Mouse (Mus musculus): ENCODE data around the gene Stx18. TPM values are rescaled to one million over a fixed set of nuclear protein-coding genes. Genes with fewer than 3 reads are reported as not detected.

Gene Stx18
- polyA plus RNA-seq, 1 experiment = 21.6 TPM

- Histone ChIP-seq H3ac (ENCODE audit: control insufficient read depth, insufficient read length, low read depth) (peak overlapping the region; percentile 61), H3K36me3 (ENCODE audit: control insufficient read depth, insufficient read depth) (no peaks in the 10 kb centered on the region), H3K4me3 (ENCODE audit: insufficient read depth, poor library complexity, severe bottlenecking) (peak overlapping the region; percentile 89), H3K27me3 (ENCODE audit: control insufficient read depth, insufficient read depth, insufficient read length) (peaks cover 4% of the 10 kb centered on the region), H3K79me2 (ENCODE audit: control insufficient read depth, insufficient read depth) (peaks cover 36% of the 10 kb centered on the region), H3K79me3 (ENCODE audit: low read depth) (peaks cover 13% of the 10 kb centered on the region)
- TF ChIP-seq MYOD1 (IDR thresholded peaks at IDR 0.05; ENCODE audit: control insufficient read depth, insufficient read length, low read depth) (no peak), MAX (IDR thresholded peaks at IDR 0.05) (no peak), FOSL1 (IDR thresholded peaks at IDR 0.05; ENCODE audit: insufficient read depth, low read length, poor library complexity, severe bottlenecking) (no peak), MYOG (IDR thresholded peaks at IDR 0.05; ENCODE audit: control insufficient read depth, extremely low read depth, insufficient read length) (no peak), USF1 (IDR thresholded peaks at IDR 0.05; ENCODE audit: low read depth) (no peak)
Observed at GRCm38 (mm10) chr5:38039796-38040195, 1.3 kb downstream of the Stx18 start.

- Histone ChIP-seq H3ac (ENCODE audit: control insufficient read depth, insufficient read length, low read depth) (no peak overlapping the region), H3K79me2 (ENCODE audit: control insufficient read depth, insufficient read depth) (peaks cover 33% of the 10 kb centered on the region), H3K27me3 (ENCODE audit: control insufficient read depth, insufficient read depth, insufficient read length) (no peaks in the 10 kb centered on the region), H3K79me3 (ENCODE audit: low read depth) (peaks cover 11% of the 10 kb centered on the region), H3K36me3 (ENCODE audit: control insufficient read depth, insufficient read depth) (no peaks in the 10 kb centered on the region), H3K4me3 (ENCODE audit: insufficient read depth, poor library complexity, severe bottlenecking) (no peak overlapping the region)
- TF ChIP-seq MYOD1 (IDR thresholded peaks at IDR 0.05; ENCODE audit: control insufficient read depth, insufficient read length, low read depth) (no peak), CEBPB (IDR thresholded peaks at IDR 0.05; ENCODE audit: low read depth) (no peak), MAX (IDR thresholded peaks at IDR 0.05) (no peak), USF1 (IDR thresholded peaks at IDR 0.05; ENCODE audit: low read depth) (no peak), FOSL1 (IDR thresholded peaks at IDR 0.05; ENCODE audit: insufficient read depth, low read length, poor library complexity, severe bottlenecking) (no peak), MYOG (IDR thresholded peaks at IDR 0.05; ENCODE audit: control insufficient read depth, extremely low read depth, insufficient read length) (no peak), CTCF (IDR thresholded peaks at IDR 0.05; ENCODE audit: control insufficient read depth, insufficient read depth, insufficient read length) (no peak)
Observed at GRCm38 (mm10) chr5:38044923-38045322, 6.4 kb downstream of the Stx18 start.

GRCm38 (mm10) chr5:38048177-38048576 is 9.6 kb downstream of the Stx18 start:
- no peaks in the 10 kb centered on the region for H3K36me3 ChIP-seq (ENCODE audit: control insufficient read depth, insufficient read depth)
- TF ChIP-seq CEBPB (IDR thresholded peaks at IDR 0.05; ENCODE audit: low read depth) = no peak
- TF ChIP-seq CTCF (IDR thresholded peaks at IDR 0.05; ENCODE audit: control insufficient read depth, insufficient read depth, insufficient read length) = no peak
- TF ChIP-seq FOSL1 (IDR thresholded peaks at IDR 0.05; ENCODE audit: insufficient read depth, low read length, poor library complexity, severe bottlenecking) = no peak
- no peak for TF ChIP-seq MAX (IDR thresholded peaks at IDR 0.05)
- no peak for TF ChIP-seq MYOG (IDR thresholded peaks at IDR 0.05; ENCODE audit: control insufficient read depth, extremely low read depth, insufficient read length)
- no peak for TF ChIP-seq MYOD1 (IDR thresholded peaks at IDR 0.05; ENCODE audit: control insufficient read depth, insufficient read length, low read depth)
- TF ChIP-seq USF1 (IDR thresholded peaks at IDR 0.05; ENCODE audit: low read depth) = no peak
- H3ac ChIP-seq (ENCODE audit: control insufficient read depth, insufficient read length, low read depth) = no peak overlapping the region
- H3K27me3 ChIP-seq (ENCODE audit: control insufficient read depth, insufficient read depth, insufficient read length) = no peaks in the 10 kb centered on the region
- H3K4me3 ChIP-seq (ENCODE audit: insufficient read depth, poor library complexity, severe bottlenecking) = no peak overlapping the region
- peaks cover 4% of the 10 kb centered on the region for H3K79me3 ChIP-seq (ENCODE audit: low read depth)
- H3K79me2 ChIP-seq (ENCODE audit: control insufficient read depth, insufficient read depth) = peaks cover 13% of the 10 kb centered on the region

GRCm38 (mm10) chr5:38061051-38061450 is 22.5 kb downstream of the Stx18 start:
- Histone ChIP-seq H3K4me3 (ENCODE audit: insufficient read depth, poor library complexity, severe bottlenecking) (no peak overlapping the region), H3K36me3 (ENCODE audit: control insufficient read depth, insufficient read depth) (no peaks in the 10 kb centered on the region), H3ac (ENCODE audit: control insufficient read depth, insufficient read length, low read depth) (no peak overlapping the region), H3K79me2 (ENCODE audit: control insufficient read depth, insufficient read depth) (no peaks in the 10 kb centered on the region), H3K27me3 (ENCODE audit: control insufficient read depth, insufficient read depth, insufficient read length) (no peaks in the 10 kb centered on the region), H3K79me3 (ENCODE audit: low read depth) (peaks cover 5% of the 10 kb centered on the region)
- TF ChIP-seq CTCF (IDR thresholded peaks at IDR 0.05; ENCODE audit: control insufficient read depth, insufficient read depth, insufficient read length) (no peak), CEBPB (IDR thresholded peaks at IDR 0.05; ENCODE audit: low read depth) (no peak), FOSL1 (IDR thresholded peaks at IDR 0.05; ENCODE audit: insufficient read depth, low read length, poor library complexity, severe bottlenecking) (no peak), USF1 (IDR thresholded peaks at IDR 0.05; ENCODE audit: low read depth) (no peak), MAX (IDR thresholded peaks at IDR 0.05) (no peak), MYOG (IDR thresholded peaks at IDR 0.05; ENCODE audit: control insufficient read depth, extremely low read depth, insufficient read length) (no peak), MYOD1 (IDR thresholded peaks at IDR 0.05; ENCODE audit: control insufficient read depth, insufficient read length, low read depth) (no peak)

GRCm38 (mm10) chr5:38062709-38063108 is 24.2 kb downstream of the Stx18 start:
- no peak overlapping the region for H3K4me3 ChIP-seq (ENCODE audit: insufficient read depth, poor library complexity, severe bottlenecking)
- no peak for TF ChIP-seq FOSL1 (IDR thresholded peaks at IDR 0.05; ENCODE audit: insufficient read depth, low read length, poor library complexity, severe bottlenecking)
- no peak for TF ChIP-seq CEBPB (IDR thresholded peaks at IDR 0.05; ENCODE audit: low read depth)
- no peak for TF ChIP-seq MAX (IDR thresholded peaks at IDR 0.05)
- TF ChIP-seq USF1 (IDR thresholded peaks at IDR 0.05; ENCODE audit: low read depth) = no peak
- TF ChIP-seq CTCF (IDR thresholded peaks at IDR 0.05; ENCODE audit: control insufficient read depth, insufficient read depth, insufficient read length) = no peak
- TF ChIP-seq MYOD1 (IDR thresholded peaks at IDR 0.05; ENCODE audit: control insufficient read depth, insufficient read length, low read depth) = no peak
- no peak for TF ChIP-seq MYOG (IDR thresholded peaks at IDR 0.05; ENCODE audit: control insufficient read depth, extremely low read depth, insufficient read length)
- H3ac ChIP-seq (ENCODE audit: control insufficient read depth, insufficient read length, low read depth) = no peak overlapping the region

GRCm38 (mm10) chr5:38063339-38063738 is 24.8 kb downstream of the Stx18 start:
- Histone ChIP-seq H3K4me3 (ENCODE audit: insufficient read depth, poor library complexity, severe bottlenecking) (no peak overlapping the region), H3K36me3 (ENCODE audit: control insufficient read depth, insufficient read depth) (no peaks in the 10 kb centered on the region), H3ac (ENCODE audit: control insufficient read depth, insufficient read length, low read depth) (no peak overlapping the region), H3K27me3 (ENCODE audit: control insufficient read depth, insufficient read depth, insufficient read length) (no peaks in the 10 kb centered on the region), H3K79me3 (ENCODE audit: low read depth) (peaks cover 3% of the 10 kb centered on the region), H3K79me2 (ENCODE audit: control insufficient read depth, insufficient read depth) (no peaks in the 10 kb centered on the region)
- TF ChIP-seq CEBPB (IDR thresholded peaks at IDR 0.05; ENCODE audit: low read depth) = no peak
- no peak for TF ChIP-seq MAX (IDR thresholded peaks at IDR 0.05)

More at GRCm38 (mm10) chr5:38062709-38063108, 24.2 kb downstream of the Stx18 start:
- Histone ChIP-seq H3K79me2 (ENCODE audit: control insufficient read depth, insufficient read depth) (no peaks in the 10 kb centered on the region), H3K79me3 (ENCODE audit: low read depth) (peaks cover 3% of the 10 kb centered on the region), H3K36me3 (ENCODE audit: control insufficient read depth, insufficient read depth) (no peaks in the 10 kb centered on the region), H3K27me3 (ENCODE audit: control insufficient read depth, insufficient read depth, insufficient read length) (no peaks in the 10 kb centered on the region)

Measured in C2C12 (cell line).